Mouse (Mus musculus) CD8-positive naive resting alpha-beta T cell, adult 2 months (primary cell): Measurements from ENCODE around the gene Tsr1.

Experiments used
- DNase-seq, 2 experiments: peaks; one replicate each; pipeline ENCODE4 v3.0.0; 2022; ENCODE audit warnings: low read depth in 2 of 2, low spot score in 2 of 2

The Tsr1 gene

GRCm38 (mm10) chr11:74896901-74897677 lies 782 bp upstream of the Tsr1 start, which contains the start of gene Sgsm2:
Sgsm2 (minus strand) TSS chr11:74897060.
- peak; percentile 30 to 33 for DNase-seq

- no peak for DNase-seq
Observed at GRCm38 (mm10) chr11:74898517-74898827, 601 bp downstream of the Tsr1 start.

GRCm38 (mm10) chr11:74901555-74901954 lies 3.7 kb downstream of the Tsr1 start:
- no peak for DNase-seq

GRCm38 (mm10) chr11:74902416-74902815 lies 4.5 kb downstream of the Tsr1 start:
- no peak for DNase-seq

- no peak for DNase-seq
Observed at GRCm38 (mm10) chr11:74907850-74908249, 10.0 kb downstream of the Tsr1 start.

GRCm38 (mm10) chr11:74908618-74909399 lies 10.9 kb downstream of the Tsr1 start:
- DNase-seq = no peak

GRCm38 (mm10) chr11:74909978-74910377 lies 12.1 kb downstream of the Tsr1 start:
- DNase-seq = no peak

- no peak for DNase-seq
Observed at GRCm38 (mm10) chr11:74912492-74912891, 14.6 kb downstream of the Tsr1 start.

GRCm38 (mm10) chr11:74919249-74919648 lies 21.4 kb downstream of the Tsr1 start:
- no peak for DNase-seq

GRCm38 (mm10) chr11:74924149-74924548 lies 26.3 kb downstream of the Tsr1 start:
- DNase-seq = peak; percentile 13 to 23

- peak; percentile 88 to 89 for DNase-seq
Observed at GRCm38 (mm10) chr11:74925577-74926387, 27.9 kb downstream of the Tsr1 start, which contains the start of the genes Smg6 and Srr. Smg6 (plus strand) TSS chr11:74925823. Srr (minus strand) TSS chr11:74925948.

GRCm38 (mm10) chr11:74926388-74927005 lies 28.6 kb downstream of the Tsr1 start:
- DNase-seq = peak in 1 of 2 experiments; percentile 16

- DNase-seq = no peak
Observed at GRCm38 (mm10) chr11:74927236-74927725, 29.4 kb downstream of the Tsr1 start.

GRCm38 (mm10) chr11:74929111-74929510 lies 31.2 kb downstream of the Tsr1 start:
- no peak for DNase-seq

GRCm38 (mm10) chr11:74930391-74930790 lies 32.5 kb downstream of the Tsr1 start:
- no peak for DNase-seq

GRCm38 (mm10) chr11:74946348-74946747 lies 48.5 kb downstream of the Tsr1 start:
- peak in 1 of 2 experiments; percentile 47 for DNase-seq

GRCm38 (mm10) chr11:74954901-74955300 lies 57.0 kb downstream of the Tsr1 start:
- peak in 1 of 2 experiments; percentile 1 for DNase-seq

- no peak for DNase-seq
Observed at GRCm38 (mm10) chr11:74956006-74956405, 58.1 kb downstream of the Tsr1 start.

GRCm38 (mm10) chr11:74957600-74957999 lies 59.7 kb downstream of the Tsr1 start:
- DNase-seq = no peak
